Mouse (Mus musculus): ENCODE data around the gene Skida1. TPM values are rescaled to one million over a fixed set of nuclear protein-coding genes. Genes with fewer than 3 reads are reported as not detected.
A peak's percentile ranks its signal among the peaks of the same experiment; 100 is the strongest.

Skida1 gene
- polyA plus RNA-seq, 1 experiment from 2014 or later: 3.0 TPM

GRCm38 (mm10) chr2:18031271-18031821 lies 17.5 kb downstream of the Skida1 start:
- Histone ChIP-seq H3K9ac (replicated peaks; ENCODE audit: low read depth) (peak overlapping the region; percentile 62), H3K4me3 (ENCODE audit: low read depth, low read length) (peak overlapping the region; percentile 52), H3K36me3 (ENCODE audit: insufficient read depth, low read length) (no peaks in the 10 kb centered on the region), H3K27ac (ENCODE audit: low read length) (no peak overlapping the region), H3K27me3 (replicated peaks; ENCODE audit: insufficient read depth, low read length) (no peaks in the 10 kb centered on the region), H3K4me2 (replicated peaks; ENCODE audit: low read depth, low read length) (peak overlapping the region; percentile 97), H3K9me3 (ENCODE audit: low read length) (no peaks in the 10 kb centered on the region), H3K4me1 (ENCODE audit: insufficient read depth, low read depth, low read length) (peaks cover 3% of the 10 kb centered on the region; the same call in 1 of the 2 replicates)
- no peak for TF ChIP-seq EP300 (IDR thresholded peaks at IDR 0.05)
- no peak for TF ChIP-seq CTCF (IDR thresholded peaks at IDR 0.05)
- peak; percentile 54 for DNase-seq (ENCODE audit: low spot score)
- 19% methylated on average over 26 of the region's 26 CpGs for WGBS
- no peak for ATAC-seq

- ATAC-seq (no peak), DNase-seq (ENCODE audit: low spot score) (peak; percentile 5)
- Histone ChIP-seq H3K4me1 (ENCODE audit: insufficient read depth, low read depth, low read length) (peaks cover 3% of the 10 kb centered on the region; the same call in 1 of the 2 replicates), H3K36me3 (ENCODE audit: insufficient read depth, low read length) (no peaks in the 10 kb centered on the region), H3K9ac (replicated peaks; ENCODE audit: low read depth) (no peak overlapping the region), H3K4me3 (ENCODE audit: low read depth, low read length) (no peak overlapping the region), H3K4me2 (replicated peaks; ENCODE audit: low read depth, low read length) (peak overlapping the region; percentile 97), H3K9me3 (ENCODE audit: low read length) (no peaks in the 10 kb centered on the region), H3K27ac (ENCODE audit: low read length) (no peak overlapping the region), H3K27me3 (replicated peaks; ENCODE audit: insufficient read depth, low read length) (no peaks in the 10 kb centered on the region)
- TF ChIP-seq EP300 (IDR thresholded peaks at IDR 0.05): no peak
- no peak for TF ChIP-seq CTCF (IDR thresholded peaks at IDR 0.05)
- 76% methylated on average over 8 of the region's 8 CpGs for WGBS
Measured at GRCm38 (mm10) chr2:18030581-18030980, 18.3 kb downstream of the Skida1 start.

- no peak for ATAC-seq
- H3K9ac ChIP-seq (replicated peaks; ENCODE audit: low read depth): no peak overlapping the region
- H3K4me3 ChIP-seq (ENCODE audit: low read depth, low read length): no peak overlapping the region
- no peaks in the 10 kb centered on the region for H3K27me3 ChIP-seq (replicated peaks; ENCODE audit: insufficient read depth, low read length)
- peaks cover 3% of the 10 kb centered on the region; the same call in 1 of the 2 replicates for H3K4me1 ChIP-seq (ENCODE audit: insufficient read depth, low read depth, low read length)
- no peak overlapping the region for H3K4me2 ChIP-seq (replicated peaks; ENCODE audit: low read depth, low read length)
- TF ChIP-seq CTCF (IDR thresholded peaks at IDR 0.05) (no peak), EP300 (IDR thresholded peaks at IDR 0.05) (no peak)
- H3K27ac ChIP-seq (ENCODE audit: low read length): no peak overlapping the region
- H3K9me3 ChIP-seq (ENCODE audit: low read length): no peaks in the 10 kb centered on the region
- no peak for DNase-seq (ENCODE audit: low spot score)
- H3K36me3 ChIP-seq (ENCODE audit: insufficient read depth, low read length): no peaks in the 10 kb centered on the region
- 93% methylated on average over 7 of the region's 7 CpGs for WGBS
Measured at GRCm38 (mm10) chr2:18029656-18030055, 19.2 kb downstream of the Skida1 start.

DNA sequence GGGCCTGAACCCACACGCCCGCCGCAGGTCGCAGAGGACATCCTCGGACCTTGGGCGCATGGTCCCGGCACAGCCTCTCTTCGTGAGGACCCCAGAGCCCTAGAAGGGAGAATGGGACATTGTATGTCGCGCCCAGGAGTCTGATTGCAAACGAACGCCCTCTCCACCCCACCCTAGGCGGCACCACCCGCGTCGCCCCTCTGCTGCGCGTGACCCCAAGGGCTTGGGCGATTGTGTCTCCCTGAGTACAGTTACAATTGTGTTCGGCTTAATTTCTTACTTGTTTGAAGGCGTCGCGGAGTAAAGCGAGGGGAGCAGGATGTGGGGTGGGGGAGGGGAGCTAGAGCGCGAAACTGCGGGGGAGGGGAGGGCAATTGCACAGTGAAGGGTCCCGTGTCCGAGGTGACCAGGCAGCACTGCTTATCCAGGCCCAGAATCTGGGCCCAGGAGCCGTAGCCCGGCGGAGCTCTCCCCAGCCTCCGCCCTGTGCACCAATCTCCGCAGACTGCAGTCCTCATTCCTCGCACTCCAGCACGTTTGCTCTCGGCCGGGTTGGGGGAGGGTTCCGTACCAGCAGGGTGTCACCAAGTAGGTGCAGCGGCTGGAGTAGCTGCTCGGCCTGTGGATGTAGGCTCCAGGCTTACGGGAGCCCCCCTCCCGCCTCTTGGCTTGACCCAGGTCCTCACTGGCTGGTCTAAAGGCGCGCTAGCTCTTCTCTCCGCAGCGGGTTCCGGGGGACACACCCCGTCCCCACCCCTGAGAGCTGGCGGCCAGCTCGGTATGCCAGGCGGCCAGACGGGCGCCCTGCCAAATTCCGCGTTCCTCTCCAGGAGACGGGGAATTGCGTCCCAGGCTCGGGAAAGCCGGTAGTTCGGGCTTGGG lies 20.5 kb downstream of the Skida1 start:
- no peaks in the 10 kb centered on the region for H3K9me3 ChIP-seq (ENCODE audit: low read length)
- H3K27me3 ChIP-seq (replicated peaks; ENCODE audit: insufficient read depth, low read length): no peaks in the 10 kb centered on the region
- H3K27ac ChIP-seq (ENCODE audit: low read length): peak overlapping the region; percentile 96
- ATAC-seq: peak; percentile 88
- under 1% methylated on average over 55 of the region's 61 CpGs for WGBS
- peak; percentile 96 for DNase-seq (ENCODE audit: low spot score)
- TF ChIP-seq CTCF (IDR thresholded peaks at IDR 0.05): no peak; the same call in 1 of the 2 replicates
- peak; percentile 82 for TF ChIP-seq EP300 (IDR thresholded peaks at IDR 0.05)
- peak overlapping the region; percentile 97 for H3K4me2 ChIP-seq (replicated peaks; ENCODE audit: low read depth, low read length)
- no peaks in the 10 kb centered on the region for H3K36me3 ChIP-seq (ENCODE audit: insufficient read depth, low read length)
- H3K9ac ChIP-seq (replicated peaks; ENCODE audit: low read depth): peak overlapping the region; percentile 74
- H3K4me1 ChIP-seq (ENCODE audit: insufficient read depth, low read depth, low read length): peaks cover 3% of the 10 kb centered on the region; the same call in 1 of the 2 replicates
- H3K4me3 ChIP-seq (ENCODE audit: low read depth, low read length): peak overlapping the region; percentile 66

DNA sequence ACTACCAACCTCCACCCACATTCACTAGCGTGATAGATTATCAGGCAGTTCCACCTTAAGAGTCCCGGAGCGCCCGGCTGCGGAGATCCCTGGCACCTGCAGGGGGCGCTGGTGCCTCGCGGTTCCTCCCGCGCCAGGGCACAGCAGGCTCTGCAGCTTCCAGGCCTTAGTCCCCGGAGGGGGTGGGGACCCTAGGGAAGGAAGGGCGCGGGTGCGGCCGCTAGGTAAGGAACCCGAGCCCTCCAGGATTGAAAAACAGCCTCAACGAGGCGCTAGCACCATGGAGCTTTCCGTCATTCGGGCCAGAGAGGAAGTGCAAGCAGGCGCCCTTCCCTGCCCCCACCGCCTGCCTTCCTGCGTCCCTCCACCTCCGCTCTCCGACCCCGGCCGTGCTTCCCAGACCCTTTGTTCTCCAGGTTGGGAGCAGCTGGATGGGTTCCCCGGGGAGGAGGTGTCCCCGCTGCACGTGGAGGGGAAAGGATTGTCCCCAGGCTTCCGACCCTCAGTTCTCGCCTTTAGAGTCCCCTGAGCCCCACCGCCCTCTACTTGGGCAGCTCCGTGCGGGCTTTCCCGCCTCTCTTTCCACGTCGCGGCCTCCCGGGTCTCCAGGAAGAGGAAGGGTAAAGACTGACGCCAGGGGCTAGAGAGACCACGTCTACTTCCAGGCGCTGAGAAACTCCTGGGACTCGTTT lies 21.3 kb downstream of the Skida1 start:
- Histone ChIP-seq H3K9me3 (ENCODE audit: low read length) (no peaks in the 10 kb centered on the region), H3K4me2 (replicated peaks; ENCODE audit: low read depth, low read length) (peak overlapping the region; percentile 97), H3K36me3 (ENCODE audit: insufficient read depth, low read length) (no peaks in the 10 kb centered on the region), H3K4me1 (ENCODE audit: insufficient read depth, low read depth, low read length) (peaks cover 3% of the 10 kb centered on the region; the same call in 1 of the 2 replicates), H3K9ac (replicated peaks; ENCODE audit: low read depth) (peak overlapping the region; percentile 74), H3K4me3 (ENCODE audit: low read depth, low read length) (peak overlapping the region; percentile 66), H3K27me3 (replicated peaks; ENCODE audit: insufficient read depth, low read length) (no peaks in the 10 kb centered on the region), H3K27ac (ENCODE audit: low read length) (peak overlapping the region; percentile 96)
- ATAC-seq: peak; percentile 87
- DNase-seq (ENCODE audit: low spot score): peak; percentile 98
- WGBS: 2% methylated on average over 39 of the region's 44 CpGs
- TF ChIP-seq CTCF (IDR thresholded peaks at IDR 0.05): peak; percentile 98
- peak; percentile 74 for TF ChIP-seq EP300 (IDR thresholded peaks at IDR 0.05)
